Comparison of ENCODE assay signal across 24 mouse cellular contexts in genomic region chr4:137180083-137180482, GRCm38 (mm10).
DNase-seq lines count a peak whose midpoint lies in the region; ATAC-seq and TF ChIP-seq lines count a peak whose summit lies in the region.
"Had no signal": no experiment of that assay in that cellular context is flagged by ENCODE, and none has a peak within 500 bp of the region (broad histone marks: within the 10 kb centered on the region; RNA-seq: fewer than 3 reads in every experiment).

No protein-coding gene starts in this region.

- no peak for DNase-seq in heart, adult 8-10 months (ENCODE audit: low spot score)
- DNase-seq in liver, result peak; percentile 18
- no peak for DNase-seq in liver, postnatal 0 days
- no peak for DNase-seq in liver, embryonic 13.5 days
- no peak for DNase-seq in ovary, postnatal 10 days (ENCODE audit: low spot score)
- DNase-seq in left cerebral cortex, adult 8-10 months (ENCODE audit: low spot score in 2 of 2), result no peak
- DNase-seq: adrenal gland, adult 2 months; adrenal gland, postnatal 25 days; cerebellum, adult 2 months; cerebellum, postnatal 10 days; embryo, embryonic 11 days; gastrocnemius, postnatal 10 days; heart, adult 2 months; heart, postnatal 4 days had no signal

- ATAC-seq in heart, embryonic 14.5 days (ENCODE audit: insufficient number of reproducible peaks, insufficient read depth, low FRiP score, low read depth), result peak; percentile 59; the same call in 1 of the 2 replicates
- no peak for ATAC-seq in liver, postnatal 0 days
- peak; percentile 60 for ATAC-seq in liver, embryonic 13.5 days (ENCODE audit: low read depth)
- ATAC-seq in megakaryocyte-erythroid progenitor cell, adult 5-6 weeks (replicated peaks; ENCODE audit: low FRiP score, low TSS enrichment, poor library complexity, severe bottlenecking), result peak; percentile 46; the same call in 1 of the 2 replicates
- ATAC-seq: forebrain, embryonic 15.5 days; hindbrain, embryonic 16.5 days; inflammation-experienced regulatory T-cells, adult 6 months; intestine, postnatal 0 days had no signal

- no peak overlapping the region for H3K4me2 ChIP-seq in heart, embryonic 14.5 days (ENCODE audit: low read length)
- H3K4me2 ChIP-seq in liver, postnatal 0 days (ENCODE audit: low read depth, low read length), result no peak overlapping the region
- H3K4me2 ChIP-seq in liver, embryonic 13.5 days, result no peak overlapping the region
- H3K4me2 ChIP-seq: embryonic facial prominence, embryonic 15.5 days; forebrain, embryonic 15.5 days; hindbrain, embryonic 12.5 days had no signal

- H3K9ac ChIP-seq in heart, embryonic 14.5 days (ENCODE audit: low read length), result no peak overlapping the region
- H3K9ac ChIP-seq in liver, postnatal 0 days (replicated peaks), result no peak overlapping the region
- H3K9ac ChIP-seq in liver, embryonic 13.5 days, result no peak overlapping the region
- H3K9ac ChIP-seq: embryonic facial prominence, embryonic 15.5 days; forebrain, embryonic 15.5 days; hindbrain, embryonic 12.5 days had no signal

- H3K36me3 ChIP-seq in heart, embryonic 14.5 days (ENCODE audit: control insufficient read depth, insufficient read depth, low read length), result no peaks in the 10 kb centered on the region
- no peaks in the 10 kb centered on the region for H3K36me3 ChIP-seq in liver, postnatal 0 days (replicated peaks; ENCODE audit: insufficient read depth, low read length)
- no peaks in the 10 kb centered on the region for H3K36me3 ChIP-seq in liver, embryonic 13.5 days
- H3K36me3 ChIP-seq: embryonic facial prominence, embryonic 15.5 days; forebrain, embryonic 10.5 days; forebrain, embryonic 15.5 days; hindbrain, embryonic 12.5 days had no signal

- peaks cover 6 to 7% of the 10 kb centered on the region in 2 experiments for H3K4me1 ChIP-seq in heart, embryonic 14.5 days (ENCODE audit: control insufficient read depth in 2 of 2, insufficient read depth in 2 of 2, low read length in 2 of 2)
- H3K4me1 ChIP-seq in liver, postnatal 0 days (ENCODE audit: insufficient read depth), result peaks cover 7% of the 10 kb centered on the region
- H3K4me1 ChIP-seq in liver, embryonic 13.5 days (replicated peaks), result peaks cover 23% of the 10 kb centered on the region
- H3K4me1 ChIP-seq: forebrain, embryonic 15.5 days had no signal

- WGBS in heart, embryonic 14.5 days, result 50% methylated on average over 2 of the region's 2 CpGs
- WGBS in liver, postnatal 0 days (ENCODE audit: insufficient replicate concordance), result 56% methylated on average over 2 of the region's 2 CpGs
- WGBS in liver, embryonic 13.5 days (ENCODE audit: insufficient replicate concordance), result 24% methylated on average over 2 of the region's 2 CpGs

- H3K27me3 ChIP-seq in heart, embryonic 14.5 days (ENCODE audit: control insufficient read depth, insufficient read depth, low read length), result no peaks in the 10 kb centered on the region
- no peaks in the 10 kb centered on the region for H3K27me3 ChIP-seq in liver, postnatal 0 days (ENCODE audit: insufficient read depth, low read length)
- no peaks in the 10 kb centered on the region for H3K27me3 ChIP-seq in liver, embryonic 13.5 days
- H3K27me3 ChIP-seq: embryonic facial prominence, embryonic 15.5 days; forebrain, embryonic 15.5 days; hindbrain, embryonic 12.5 days had no signal

- TF ChIP-seq CTCF in liver, postnatal 0 days (IDR thresholded peaks at IDR 0.05; ENCODE audit: low read depth), result no peak

- no peak overlapping the region for H3K4me3 ChIP-seq in heart, embryonic 14.5 days (ENCODE audit: control insufficient read depth in 1 of 2, insufficient read depth in 1 of 2, low read depth in 1 of 2, low read length in 2 of 2)
- H3K4me3 ChIP-seq in liver, postnatal 0 days (ENCODE audit: low read depth, low read length), result no peak overlapping the region
- no peak overlapping the region for H3K4me3 ChIP-seq in liver, embryonic 13.5 days (replicated peaks)
- H3K4me3 ChIP-seq: embryonic facial prominence, embryonic 15.5 days; erythroblast, embryonic 14.5 days; forebrain, embryonic 10.5 days; forebrain, embryonic 15.5 days; heart, adult 2 months; hindbrain, embryonic 12.5 days had no signal

- no peak for TF ChIP-seq EP300 in liver, postnatal 0 days (IDR thresholded peaks at IDR 0.05; ENCODE audit: low read depth)

- H3K27ac ChIP-seq in heart, embryonic 14.5 days (replicated peaks in 1 of 2; ENCODE audit: control insufficient read depth in 1 of 2, insufficient read depth in 1 of 2, low read depth in 2 of 2, low read length in 2 of 2), result no peak overlapping the region
- no peak overlapping the region for H3K27ac ChIP-seq in liver, postnatal 0 days (ENCODE audit: low read depth)
- H3K27ac ChIP-seq in liver, embryonic 13.5 days, result no peak overlapping the region
- H3K27ac ChIP-seq: embryonic facial prominence, embryonic 15.5 days; forebrain, embryonic 10.5 days; forebrain, embryonic 15.5 days; heart, adult 2 months; hindbrain, embryonic 12.5 days had no signal

- no peaks in the 10 kb centered on the region for H3K9me3 ChIP-seq in heart, embryonic 14.5 days (ENCODE audit: control insufficient read depth, low read length)
- no peaks in the 10 kb centered on the region for H3K9me3 ChIP-seq in liver, postnatal 0 days (ENCODE audit: low read length)
- no peaks in the 10 kb centered on the region for H3K9me3 ChIP-seq in liver, embryonic 13.5 days (replicated peaks)
- H3K9me3 ChIP-seq: embryonic facial prominence, embryonic 15.5 days; forebrain, embryonic 10.5 days; forebrain, embryonic 15.5 days; hindbrain, embryonic 12.5 days had no signal
